Mouse (Mus musculus): ENCODE data around the gene Gpc4.

The Gpc4 gene

DNA sequence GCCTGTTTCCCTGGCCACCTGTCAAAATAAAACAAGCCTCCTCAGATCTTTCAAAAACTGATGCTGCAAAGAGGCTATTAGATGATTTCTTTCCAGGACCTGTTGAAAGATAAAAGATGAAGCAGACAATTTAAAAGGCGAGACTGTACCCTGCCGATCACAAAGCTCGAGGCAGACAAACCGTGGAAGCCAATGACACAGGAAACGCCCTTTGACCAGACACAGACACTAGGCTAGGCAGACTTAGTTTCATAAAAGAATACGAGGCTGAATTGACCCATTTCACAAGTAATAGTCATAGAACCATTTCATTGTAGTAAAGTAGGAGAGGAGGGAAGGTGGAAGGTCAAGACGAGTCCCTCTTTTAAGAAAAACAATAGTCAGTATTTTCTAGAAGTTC is 20.6 kb downstream of the Gpc4 start:
- no peak for DNase-seq

DNA sequence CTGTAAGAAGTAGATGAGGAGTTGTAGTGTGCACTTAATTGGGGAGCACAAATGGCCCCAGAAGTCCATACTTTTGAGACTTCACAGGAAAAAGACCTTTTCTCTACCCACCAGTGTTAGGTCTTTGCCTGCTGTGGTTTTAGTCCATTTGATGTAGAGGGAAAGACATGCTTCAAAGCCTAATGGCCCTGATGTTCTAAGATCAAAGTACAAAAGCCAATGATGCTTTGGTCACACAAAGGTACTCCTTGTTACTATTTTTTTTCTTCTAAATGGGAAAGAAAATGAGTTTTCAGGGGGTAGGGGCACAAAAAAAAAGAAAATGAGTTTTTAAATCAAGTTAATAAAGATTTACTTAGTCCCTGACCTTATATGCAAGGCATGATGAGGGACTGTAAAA is 24.7 kb downstream of the Gpc4 start:
- no peak for DNase-seq

DNA sequence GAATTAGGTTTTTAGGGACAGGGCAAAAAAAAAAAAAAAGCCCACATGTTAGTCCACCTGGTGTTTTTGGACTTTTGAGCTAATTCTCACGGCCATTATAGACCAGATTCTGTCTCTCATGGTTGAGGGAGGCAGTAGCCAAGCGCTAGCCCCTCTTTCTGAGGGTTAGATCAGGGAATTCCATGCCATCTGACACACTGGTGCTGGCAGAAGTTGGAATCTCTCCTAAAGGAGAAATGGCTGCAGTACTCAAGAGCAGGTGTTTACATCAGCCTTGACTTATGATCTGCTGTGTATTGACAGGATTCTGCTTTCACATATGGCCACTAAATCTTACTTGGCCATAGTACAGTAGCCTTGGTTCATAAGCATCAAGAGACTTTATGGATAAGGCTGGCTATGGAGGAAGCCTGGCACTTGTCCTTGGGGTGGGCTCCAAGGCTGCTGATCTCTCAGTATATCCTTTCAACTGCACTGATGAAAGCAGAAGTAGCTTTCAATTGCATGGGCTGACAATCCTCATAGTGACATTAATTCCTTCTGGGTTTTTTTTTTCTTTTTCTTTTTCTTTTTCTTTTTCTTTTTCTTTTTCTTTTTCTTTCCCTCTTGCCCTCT is 26.5 kb downstream of the Gpc4 start:
- no peak for DNase-seq

DNA sequence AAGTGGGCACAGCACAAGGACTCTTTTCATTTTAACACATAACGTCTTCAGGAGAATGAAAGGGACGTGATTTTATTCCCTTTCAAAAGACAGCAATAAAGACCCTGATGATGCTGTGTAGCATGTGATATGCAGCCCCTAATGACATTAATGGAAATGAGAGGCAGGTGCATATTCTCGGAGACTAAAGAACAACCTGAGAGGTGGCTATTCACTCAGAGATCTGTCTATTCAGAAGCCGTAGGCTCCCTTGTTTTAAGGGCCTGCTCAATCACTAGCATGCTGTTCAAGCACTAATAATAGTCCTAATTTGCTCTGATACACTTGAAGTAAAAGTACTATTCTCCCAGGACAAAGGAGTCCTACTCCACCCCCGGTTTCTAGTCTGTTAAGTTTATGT is 27.0 kb downstream of the Gpc4 start:
- no peak for DNase-seq

DNA sequence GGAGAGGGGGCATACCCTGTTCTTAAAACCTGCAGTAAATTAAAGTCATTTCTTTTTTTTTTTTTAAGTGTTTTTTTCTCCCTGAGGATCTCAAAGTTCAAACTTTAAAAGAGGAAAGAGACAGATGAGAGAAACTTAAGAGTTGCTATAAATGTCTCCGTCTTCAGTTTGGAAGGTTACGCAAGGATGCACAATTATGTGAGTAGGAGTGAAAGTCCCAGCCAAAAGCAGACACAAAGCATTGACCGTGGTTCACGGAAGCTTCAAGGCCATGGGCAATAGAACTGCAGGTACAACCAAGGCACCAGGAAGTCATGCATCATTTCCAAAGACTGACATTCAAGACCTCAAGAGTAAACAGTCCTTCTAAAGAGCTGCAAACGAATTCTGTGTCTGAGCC is 28.5 kb downstream of the Gpc4 start:
- DNase-seq = no peak

DNA sequence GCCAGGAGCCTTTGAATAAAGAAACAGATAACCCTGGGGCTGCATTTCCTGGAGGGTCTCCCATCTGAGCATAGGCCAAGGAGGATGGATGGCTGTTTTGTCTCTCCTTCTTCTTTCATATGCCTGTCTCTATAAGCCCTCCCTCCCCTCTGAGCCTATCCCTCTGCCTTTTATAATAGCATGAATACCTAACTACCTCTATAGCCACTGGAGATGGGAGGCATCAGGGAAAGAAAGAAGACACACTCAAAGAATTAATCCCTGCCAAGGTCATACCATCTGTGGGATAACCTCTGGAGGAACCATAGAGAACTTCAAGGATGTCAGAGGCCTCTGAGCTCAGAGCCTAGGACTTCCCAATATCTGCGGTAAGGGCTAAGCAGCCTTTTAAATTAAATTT is 35.4 kb downstream of the Gpc4 start:
- DNase-seq = no peak

DNA sequence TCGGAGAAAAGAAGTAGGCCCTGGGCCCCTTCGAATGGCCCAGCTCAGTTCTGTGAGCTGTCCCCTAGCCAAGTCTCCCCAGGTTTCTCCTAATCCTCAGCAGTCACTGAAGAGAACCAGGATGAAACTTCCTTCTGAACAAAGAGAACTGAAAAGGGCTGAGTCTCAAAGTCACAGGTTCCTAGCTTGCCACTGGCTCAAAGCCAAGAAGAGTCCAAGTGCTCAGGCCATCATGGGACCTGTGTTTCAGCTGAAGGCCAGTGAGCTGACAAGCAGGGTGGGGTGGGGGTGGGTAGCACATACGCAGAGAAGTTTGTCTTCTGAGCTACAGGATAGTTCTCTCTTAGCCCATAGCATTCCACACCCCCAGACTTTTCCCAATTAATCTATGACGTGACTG is 36.3 kb downstream of the Gpc4 start:
- no peak for DNase-seq

DNA sequence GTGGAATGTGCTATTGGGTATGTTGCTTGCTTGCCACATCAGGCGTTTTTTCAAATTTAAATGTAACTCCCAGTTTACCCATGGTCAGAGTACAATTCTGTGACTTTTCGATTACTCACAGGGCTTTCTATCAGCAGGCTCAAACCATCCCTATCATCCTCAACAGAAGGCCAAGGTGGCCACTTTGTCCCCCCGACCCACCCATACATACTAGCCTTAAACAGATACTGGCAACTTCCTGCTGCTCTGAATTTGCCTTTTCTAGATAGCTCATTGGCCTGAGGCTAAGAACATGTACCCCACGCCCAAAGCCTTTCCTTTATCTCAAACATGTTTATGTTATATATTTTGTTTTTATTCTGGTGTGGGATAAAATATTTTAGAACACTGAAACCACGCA is 51.4 kb downstream of the Gpc4 start:
- DNase-seq = no peak

DNA sequence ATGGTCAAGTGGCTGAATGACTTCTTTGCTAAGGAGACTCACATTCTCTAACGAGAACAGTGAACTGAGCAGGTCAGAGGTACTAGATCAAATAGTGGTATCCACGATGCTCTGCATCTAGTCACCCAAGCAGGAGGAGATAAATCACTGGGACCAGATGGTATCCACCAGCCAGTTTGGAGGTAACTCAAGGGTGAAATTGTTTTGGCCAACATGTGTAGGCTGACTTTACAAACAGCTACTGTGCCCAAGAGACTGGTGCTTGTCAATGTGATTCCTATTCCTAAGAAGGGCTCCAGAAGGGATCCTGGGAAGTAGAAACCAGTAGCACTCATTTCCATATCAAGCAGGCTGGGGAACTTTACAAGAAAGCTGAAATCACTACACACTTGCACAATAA is 55.4 kb downstream of the Gpc4 start:
- DNase-seq = no peak

DNA sequence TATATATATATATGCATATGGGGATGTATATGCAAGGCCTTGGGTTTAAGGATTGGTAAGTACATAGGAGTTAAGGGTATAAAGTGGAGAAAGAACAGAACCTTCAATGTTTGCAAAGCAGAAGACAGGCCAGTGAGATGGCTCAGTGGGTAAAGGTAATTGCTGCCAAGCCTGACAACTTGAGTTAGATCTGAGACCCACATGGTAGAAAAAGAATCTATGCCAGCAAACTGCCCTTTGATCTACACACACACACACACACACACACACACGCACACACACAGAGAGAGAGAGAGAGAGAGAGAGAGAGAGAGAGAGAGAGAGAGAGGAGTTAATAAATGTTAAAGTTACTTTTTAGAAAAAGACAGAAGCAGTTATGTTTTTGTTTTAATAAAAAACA is 56.1 kb downstream of the Gpc4 start:
- no peak for DNase-seq

DNA sequence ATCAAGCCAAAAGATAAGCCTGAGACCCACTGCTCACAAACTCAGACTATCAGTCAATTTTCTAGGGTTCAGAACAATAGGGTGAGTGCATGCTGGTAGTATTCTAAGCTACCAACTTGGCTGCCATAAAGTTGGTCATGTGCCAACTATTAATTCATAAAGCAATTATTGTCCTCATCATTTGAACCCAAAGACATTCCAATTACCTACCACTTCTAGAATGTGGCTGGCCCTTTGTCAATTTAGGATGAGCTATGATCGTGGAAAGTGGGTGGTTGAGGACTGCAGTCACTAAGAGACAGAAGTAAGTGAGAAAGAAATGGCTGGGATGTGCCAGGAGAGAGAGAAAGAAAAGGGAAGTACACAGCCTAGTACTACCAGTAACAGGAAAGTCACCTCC is 61.3 kb downstream of the Gpc4 start:
- DNase-seq = no peak

DNA sequence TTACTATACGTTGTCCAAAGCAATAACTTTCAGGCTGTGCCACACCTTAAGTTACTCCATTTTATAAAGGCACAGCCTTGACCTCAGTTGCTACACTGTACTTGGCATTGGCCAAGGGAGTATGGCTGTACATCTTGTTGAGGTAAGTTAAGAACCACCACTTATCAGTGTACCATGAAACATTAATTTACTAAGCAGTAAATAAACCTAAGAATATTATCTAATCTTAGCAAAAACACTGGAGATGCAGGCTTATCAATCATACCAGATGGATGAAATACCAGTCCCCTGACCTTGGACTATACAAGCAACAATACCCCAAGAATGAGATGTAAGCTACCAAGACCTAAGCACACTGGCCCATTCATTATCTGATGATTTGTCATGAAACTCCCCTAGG is 63.1 kb downstream of the Gpc4 start:
- DNase-seq = no peak

DNA sequence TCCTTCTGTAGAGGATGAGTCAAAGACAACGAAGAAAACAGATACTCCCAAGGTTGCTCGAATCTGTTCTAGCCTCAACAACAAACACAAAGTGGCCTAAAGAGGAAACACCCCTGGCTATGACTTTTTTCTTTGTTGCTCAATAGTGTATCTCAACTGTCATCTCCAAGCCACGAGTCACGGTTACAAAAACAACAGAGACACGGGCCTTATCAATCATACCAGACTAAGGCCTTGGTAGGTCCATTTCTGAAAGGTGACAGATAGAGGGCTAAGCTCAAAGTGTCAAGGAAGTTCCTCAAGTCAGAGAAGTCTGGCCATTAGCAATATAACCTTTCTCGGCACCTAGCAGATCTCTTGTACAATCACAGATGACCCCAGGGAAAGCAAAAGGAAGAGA is 63.6 kb downstream of the Gpc4 start:
- no peak for DNase-seq

DNA sequence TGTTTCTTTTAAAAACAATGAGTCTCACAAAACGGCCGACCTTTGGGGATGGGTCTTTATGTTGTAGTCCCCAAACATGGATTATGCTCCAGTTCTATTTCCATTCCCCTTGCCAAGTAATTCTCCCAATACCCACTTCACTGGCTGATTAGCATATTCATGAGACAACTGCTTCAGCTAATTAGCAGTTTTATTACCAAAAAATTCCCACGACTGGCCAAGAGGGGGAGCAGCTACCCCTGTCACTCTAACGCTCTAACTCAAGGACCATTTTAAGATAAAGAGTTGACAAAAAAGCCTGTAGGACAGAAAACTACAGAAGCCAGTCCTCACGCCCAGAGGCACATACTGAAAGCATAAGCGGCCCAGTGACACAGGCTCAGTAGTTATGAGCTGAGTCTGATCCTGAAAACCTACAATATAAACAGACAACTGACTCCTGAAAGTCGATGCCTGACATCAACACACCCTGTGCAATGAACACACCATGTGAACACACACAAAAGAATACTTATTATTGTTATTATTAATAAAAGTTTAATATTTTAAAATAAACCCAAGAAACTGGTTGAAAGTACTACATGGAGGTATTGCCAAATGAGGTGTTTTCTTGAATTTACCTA is 77.2 kb downstream of the Gpc4 start:
- peak; percentile 14 for DNase-seq

DNA sequence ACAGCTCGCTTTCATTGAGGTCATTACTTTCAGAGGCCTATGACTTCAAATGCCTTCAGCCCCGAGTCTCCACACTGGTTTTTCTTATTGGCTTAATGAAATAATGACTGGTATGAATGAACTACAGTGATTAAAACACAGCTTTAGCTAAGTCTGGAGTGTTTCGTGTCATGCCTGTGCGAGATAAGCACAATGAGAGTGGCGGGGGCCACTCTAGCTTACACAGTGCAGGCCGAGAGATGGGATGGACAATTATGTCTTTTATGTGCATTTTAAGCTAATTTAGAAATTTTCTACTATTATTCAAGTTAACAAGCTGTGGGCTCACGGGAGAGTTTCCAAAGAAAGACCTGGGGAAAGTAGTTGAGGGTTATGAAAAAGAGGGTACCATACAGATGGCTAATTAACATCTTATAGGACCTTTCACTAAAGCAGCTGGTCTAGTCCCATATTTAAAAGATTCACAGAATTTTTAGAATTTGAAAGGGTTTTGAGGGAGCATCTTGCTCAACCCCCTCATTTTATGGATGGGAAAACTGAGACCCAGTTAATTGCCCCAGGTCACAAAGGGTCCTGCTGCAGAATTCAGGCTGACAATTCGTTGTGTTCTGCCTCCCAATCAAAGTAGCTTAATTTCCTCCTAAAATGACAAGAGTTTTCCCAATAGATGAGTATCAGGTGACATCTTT is 78.0 kb downstream of the Gpc4 start:
- no peak for DNase-seq

DNA sequence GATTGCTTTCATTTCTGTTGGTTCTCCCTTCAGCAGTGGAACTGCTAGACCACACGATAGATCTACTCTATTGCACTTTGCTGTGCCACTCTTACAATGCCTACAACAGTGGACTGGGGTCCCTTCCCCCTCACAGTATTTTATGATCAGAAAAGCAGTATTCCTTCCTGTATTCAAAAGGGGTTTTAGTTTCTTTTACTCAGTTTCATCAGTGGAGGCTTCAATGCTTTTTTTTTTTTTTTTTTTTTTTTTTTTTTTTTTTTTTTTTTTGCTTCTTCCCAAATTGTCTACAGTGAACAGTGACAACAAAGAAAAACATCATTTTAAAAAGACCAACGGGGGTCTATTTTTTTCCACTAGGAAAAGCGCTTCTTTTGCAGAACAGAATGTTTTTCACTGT is 81.5 kb downstream of the Gpc4 start:
- no peak for DNase-seq

DNA sequence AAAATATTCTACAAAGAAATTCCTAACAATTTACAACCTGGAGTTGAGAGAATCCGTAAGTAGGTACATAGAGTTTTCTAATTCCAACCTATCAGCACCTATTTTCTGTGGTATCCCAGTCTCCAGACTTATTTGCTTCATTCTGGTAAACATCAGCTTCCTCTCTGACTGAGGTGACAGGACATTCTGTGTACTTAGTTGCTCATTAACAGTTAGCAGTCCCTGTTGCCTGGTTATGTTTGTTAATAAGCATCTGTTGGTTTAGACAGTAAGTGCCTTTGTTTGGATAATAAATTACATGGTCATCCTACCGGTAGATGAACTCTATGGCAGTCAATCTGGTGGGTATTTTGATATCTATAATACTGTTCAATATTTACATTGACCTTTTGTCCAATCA is 92.6 kb downstream of the Gpc4 start:
- DNase-seq = no peak

DNA sequence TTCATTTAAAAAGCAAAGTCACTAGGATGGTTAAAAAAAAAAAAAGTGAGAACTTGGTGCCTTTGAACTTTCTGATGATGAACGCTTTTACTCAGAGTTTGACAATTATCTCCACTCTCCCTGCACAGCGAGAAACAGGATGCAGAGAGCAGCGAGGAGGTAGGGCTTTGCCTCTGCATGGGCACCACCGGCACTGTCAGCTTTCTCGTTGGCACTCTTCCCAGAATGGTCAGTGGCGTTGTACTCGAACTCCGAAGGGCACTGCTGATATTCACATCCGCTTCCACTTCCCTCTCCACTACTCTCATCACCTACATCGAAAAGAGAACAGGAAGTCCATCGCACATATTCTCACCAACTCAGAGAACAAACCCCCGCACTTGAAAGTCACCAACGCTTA is 111.6 kb downstream of the Gpc4 start:
- peak; percentile 28 for DNase-seq

DNA sequence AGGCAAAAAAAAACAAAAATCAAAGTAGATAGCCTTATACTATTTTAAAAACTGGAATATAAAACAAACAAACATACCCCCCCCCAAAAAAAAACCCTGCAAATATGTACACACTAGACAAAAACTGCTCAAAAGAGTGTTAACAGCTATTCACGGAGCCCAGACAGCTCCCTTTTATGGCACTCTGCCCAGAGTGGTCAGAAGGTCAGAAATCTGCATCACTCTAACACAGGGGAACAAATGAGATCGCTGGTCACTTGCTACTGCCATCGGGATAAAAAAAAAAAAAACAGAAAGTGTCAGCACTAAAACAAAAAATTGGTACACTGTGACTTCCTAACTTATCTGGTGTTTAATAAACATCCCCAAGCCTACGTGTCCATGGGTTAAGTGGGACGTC is 113.0 kb downstream of the Gpc4 start:
- DNase-seq = peak; percentile 53

DNA sequence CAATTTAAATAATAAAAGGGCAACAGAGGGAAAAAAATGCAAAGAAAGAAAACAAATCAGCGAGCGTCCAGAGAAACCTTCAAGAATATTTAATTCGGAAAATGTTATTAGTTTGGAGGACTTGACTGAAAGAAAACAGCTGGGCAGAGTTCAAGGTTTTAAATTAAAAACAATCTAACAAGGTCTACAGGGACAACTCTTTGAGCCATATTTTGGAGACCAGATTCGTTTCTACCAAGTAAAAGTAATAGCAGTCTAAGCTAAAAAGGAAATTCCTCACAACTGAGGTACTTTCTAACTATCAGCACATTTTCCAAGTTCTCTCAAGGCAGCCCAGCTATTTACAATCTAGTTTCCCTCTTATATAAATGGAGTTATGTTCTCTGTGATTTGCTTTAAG is 114.1 kb downstream of the Gpc4 start:
- DNase-seq = no peak

DNA sequence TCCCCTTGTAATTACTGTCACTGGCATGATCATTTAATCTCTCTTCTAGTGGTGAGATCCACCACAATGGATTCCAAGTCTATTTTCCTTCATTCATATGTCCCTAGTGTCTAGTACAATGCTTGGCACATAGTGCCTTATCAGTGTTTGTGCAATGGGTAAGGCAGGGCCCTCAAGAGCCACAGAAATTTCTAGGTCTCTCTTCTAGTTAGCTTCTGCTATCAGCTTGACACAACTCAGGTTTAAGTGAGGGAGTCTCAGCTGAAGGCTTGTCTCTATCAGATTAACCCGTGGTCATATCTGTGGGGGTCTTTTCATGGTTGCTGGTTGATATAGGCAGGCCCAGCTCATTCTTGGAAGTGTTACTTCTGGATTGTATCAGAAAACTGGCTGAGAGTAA is 125.2 kb downstream of the Gpc4 start:
- no peak for DNase-seq

DNA sequence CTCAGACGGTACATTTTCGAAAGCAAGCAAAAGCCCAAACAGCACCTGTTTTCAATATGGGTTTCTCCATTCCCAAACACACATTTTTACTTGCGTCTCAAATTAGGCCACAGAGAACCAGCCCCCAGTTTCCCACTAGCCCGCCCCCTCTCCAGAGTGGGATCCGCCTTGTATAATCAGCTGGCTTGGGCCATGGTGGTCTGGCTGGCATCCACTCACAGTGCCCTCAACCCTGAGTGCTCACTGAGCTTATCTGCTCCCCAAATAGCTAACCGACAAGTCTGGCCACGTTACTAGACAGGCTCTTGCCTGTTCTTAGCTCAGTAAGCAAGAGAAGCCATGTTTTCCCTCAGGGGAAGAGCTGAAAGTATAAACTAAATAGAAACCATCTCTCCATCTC is 134.9 kb downstream of the Gpc4 start:
- no peak for DNase-seq

DNA sequence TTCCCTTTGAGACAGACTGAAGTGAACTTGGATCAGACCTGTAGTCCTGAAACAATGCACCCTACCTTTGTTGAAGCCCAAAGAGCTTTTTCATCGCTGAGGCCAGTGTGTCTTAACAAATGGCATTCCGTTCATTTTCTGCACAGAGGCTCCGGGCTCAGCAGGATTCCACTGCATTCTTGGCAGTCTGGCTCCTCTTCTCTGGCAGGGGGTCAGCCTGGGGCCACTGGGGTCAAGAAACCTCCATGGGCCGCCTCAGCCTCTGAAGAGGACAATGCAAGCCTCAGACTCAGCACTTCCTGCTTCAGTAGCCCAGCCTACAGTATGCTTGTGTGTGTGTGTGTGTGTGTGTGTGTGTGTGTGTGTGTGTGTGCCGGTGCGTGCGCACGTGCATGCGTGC is 147.4 kb downstream of the Gpc4 start:
- DNase-seq = peak; percentile 40
